Mouse (Mus musculus) embryonic facial prominence, embryonic 14.5 days (tissue): ENCODE measurements at regions not wholly inside any gene's neighbourhood (a gene's known extent, or its start where the extent isn't known, plus 50 kb on each side); places are given as distances from the start of the nearest gene placed in this dataset.

Experiments used
- ATAC-seq: fragments of 200-750 bp; cut with Nextera tagmentation; 2 replicates; pipeline ENCODE4 v1.8.0; 2017; ENCODE audit warnings: low read depth, moderate number of reproducible peaks, moderate TSS enrichment
- DNase-seq: peaks from one replicate; pipeline ENCODE4 v3.0.0-alpha.2; 2015; ENCODE audit warnings: low spot score
- H3K27ac ChIP-seq: fragments of 300-500 bp; sonication (generic); replicated peaks from 2 replicates; pipeline ENCODE4 v1.5.1; 2014; ENCODE audit warnings: low read depth, mild to moderate bottlenecking, low read length, moderate library complexity
- H3K27me3 ChIP-seq: fragments of 300-500 bp; sonication (generic); replicated peaks from 2 replicates; pipeline ENCODE4 v1.6.1; 2014; ENCODE audit warnings: low read length; ENCODE audit not compliant: control insufficient read depth, insufficient read depth
- H3K36me3 ChIP-seq: fragments of 300-500 bp; sonication (generic); 2 replicates; pipeline ENCODE4 v1.6.1; 2014; ENCODE audit warnings: low read length, mixed read lengths; ENCODE audit not compliant: control insufficient read depth, insufficient read depth
- H3K4me1 ChIP-seq: fragments of 300-500 bp; sonication (generic); 2 replicates; pipeline ENCODE4 v1.6.1; 2014; ENCODE audit warnings: antibody characterized with exemption, low read length; ENCODE audit not compliant: control insufficient read depth, insufficient read depth
- H3K4me2 ChIP-seq: fragments of 300-500 bp; sonication (generic); 2 replicates; pipeline ENCODE4 v1.6.1; 2014; ENCODE audit warnings: low read depth, mild to moderate bottlenecking, low read length, moderate library complexity, mixed read lengths
- H3K4me3 ChIP-seq: fragments of 300-500 bp; sonication (generic); 2 replicates; pipeline ENCODE4 v1.5.1; 2014; ENCODE audit warnings: low read depth, mild to moderate bottlenecking, low read length
- H3K9ac ChIP-seq: fragments of 300-500 bp; sonication (generic); 2 replicates; pipeline ENCODE4 v1.6.1; 2014; ENCODE audit warnings: low read depth, mild to moderate bottlenecking, low read length, moderate library complexity, mixed read lengths
- H3K9me3 ChIP-seq: fragments of 300-500 bp; sonication (generic); 2 replicates; pipeline ENCODE4 v1.6.1; 2016; ENCODE audit warnings: low read length; ENCODE audit not compliant: control insufficient read depth

DNA sequence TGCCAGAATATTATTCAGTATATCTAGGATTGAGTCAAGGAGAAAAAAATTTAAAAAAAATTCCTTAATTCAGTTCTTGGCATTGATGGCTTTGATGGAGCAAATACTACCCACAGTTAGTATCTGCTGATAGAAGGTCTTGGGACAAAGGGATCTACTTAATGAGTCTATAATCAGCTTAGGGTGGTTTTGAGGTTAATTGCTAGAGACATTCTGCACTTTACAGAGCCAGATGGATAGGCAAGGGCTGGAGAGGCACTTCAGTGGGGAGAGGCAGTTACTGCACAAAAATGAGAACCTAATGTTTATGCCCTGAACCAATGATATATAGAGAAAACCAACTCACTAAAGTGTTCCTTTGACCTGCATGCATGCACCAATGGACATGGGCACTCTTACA is 51.8 kb upstream of the Lsm8 start:
- ATAC-seq (no peak), DNase-seq (no peak)

More for the DNA sequence above, 51.8 kb upstream of the Lsm8 start:
- no peaks in the 10 kb centered on the region for H3K4me1 ChIP-seq
- H3K9me3 ChIP-seq: no peaks in the 10 kb centered on the region
- H3K36me3 ChIP-seq: no peaks in the 10 kb centered on the region
- H3K27ac ChIP-seq: no peak overlapping the region
- H3K4me3 ChIP-seq: no peak overlapping the region
- no peak overlapping the region for H3K4me2 ChIP-seq
- no peak overlapping the region for H3K9ac ChIP-seq
- no peaks in the 10 kb centered on the region for H3K27me3 ChIP-seq
